12 mouse cellular contexts compared by ENCODE assay signal in the genomic region with DNA sequence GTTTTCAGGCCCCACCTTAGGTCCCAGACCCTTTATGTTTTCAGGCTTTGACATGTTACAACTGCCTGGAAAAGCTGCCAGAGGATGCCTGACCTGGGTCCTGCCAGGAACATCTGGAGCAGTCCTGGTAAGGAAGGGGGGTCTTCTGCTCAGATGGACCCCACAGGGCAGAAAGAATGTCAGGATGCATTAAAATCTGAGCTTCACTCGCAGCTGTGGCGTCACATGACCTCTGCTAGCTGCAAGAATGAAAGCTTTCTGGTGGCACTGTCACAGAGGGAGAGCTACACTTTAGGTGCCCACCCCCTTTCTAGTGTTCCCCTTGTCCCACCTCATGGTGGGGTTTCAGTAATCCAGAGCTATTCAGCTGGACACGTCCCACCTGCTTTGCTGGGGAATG. TPM values are rescaled to one million over a fixed set of nuclear protein-coding genes. Genes with fewer than 3 reads are reported as not detected.
DNase-seq lines count a peak whose midpoint lies in the region; ATAC-seq and TF ChIP-seq lines count a peak whose summit lies in the region.
"Had no signal": no experiment of that assay in that cellular context is flagged by ENCODE, and none has a peak within 500 bp of the region (broad histone marks: within the 10 kb centered on the region; RNA-seq: fewer than 3 reads in every experiment).

No protein-coding gene starts in this region.

- no peak overlapping the region for H3ac ChIP-seq in myocyte (ENCODE audit: control insufficient read depth, insufficient read length)

- H3K9ac ChIP-seq in midbrain, postnatal 0 days (replicated peaks; ENCODE audit: low read length, poor library complexity, severe bottlenecking), result no peak overlapping the region
- 0 out of 2 replicates have a peak overlapping the region, but pooled peaks have one; percentile 21 for H3K9ac ChIP-seq in forebrain, embryonic 14.5 days (ENCODE audit: low read length)
- 0 out of 2 replicates have a peak overlapping the region, but pooled peaks have one; percentile 17 for H3K9ac ChIP-seq in hindbrain, postnatal 0 days (replicated peaks; ENCODE audit: low read length)
- H3K9ac ChIP-seq: limb, embryonic 15.5 days had no signal

- TF ChIP-seq CTCF in midbrain, postnatal 0 days (IDR thresholded peaks at IDR 0.05), result no peak
- TF ChIP-seq CTCF in hindbrain, postnatal 0 days (IDR thresholded peaks at IDR 0.05; ENCODE audit: low read depth), result no peak

- TF ChIP-seq POLR2A in myocyte (IDR thresholded peaks at IDR 0.05; ENCODE audit: insufficient read length, low read depth), result no peak

- no peak for DNase-seq in midbrain, embryonic 10.5 days (ENCODE audit: low spot score)
- no peak for DNase-seq in midbrain, postnatal 0 days (ENCODE audit: low spot score)
- DNase-seq in forebrain, embryonic 14.5 days (ENCODE audit: low spot score), result no peak
- DNase-seq in hindbrain, postnatal 0 days (ENCODE audit: low spot score), result no peak
- DNase-seq in left cerebral cortex, postnatal 14 days (ENCODE audit: low spot score in 2 of 2), result no peak
- DNase-seq in adrenal gland, adult 8-10 months, result no peak
- DNase-seq in layer of hippocampus, adult 9-11 months, result no peak
- DNase-seq: adrenal gland, postnatal 36 days; cerebellum, adult 11-12 months; thymus, adult 2 months had no signal

- WGBS in midbrain, embryonic 10.5 days, result 69% methylated on average over 3 of the region's 3 CpGs
- 40% methylated on average over 3 of the region's 3 CpGs for WGBS in midbrain, postnatal 0 days
- WGBS in forebrain, embryonic 14.5 days, result 62% methylated on average over 3 of the region's 3 CpGs
- 48% methylated on average over 3 of the region's 3 CpGs for WGBS in hindbrain, postnatal 0 days

- no peaks in the 10 kb centered on the region for H3K36me3 ChIP-seq in midbrain, embryonic 10.5 days
- no peaks in the 10 kb centered on the region for H3K36me3 ChIP-seq in midbrain, postnatal 0 days (ENCODE audit: insufficient read depth, low read length)
- peaks cover 12% of the 10 kb centered on the region for H3K36me3 ChIP-seq in forebrain, embryonic 14.5 days (ENCODE audit: control insufficient read depth, insufficient read depth, low read length)
- H3K36me3 ChIP-seq in hindbrain, postnatal 0 days (ENCODE audit: insufficient read depth, low read length), result no peaks in the 10 kb centered on the region
- peaks cover 6% of the 10 kb centered on the region for H3K36me3 ChIP-seq in myocyte (ENCODE audit: control insufficient read depth, insufficient read depth)
- H3K36me3 ChIP-seq: limb, embryonic 15.5 days had no signal

- H3K27me3 ChIP-seq in midbrain, embryonic 10.5 days (ENCODE audit: low read depth, poor library complexity, severe bottlenecking), result no peaks in the 10 kb centered on the region; the same call in 1 of the 2 replicates
- H3K27me3 ChIP-seq in midbrain, postnatal 0 days (ENCODE audit: insufficient read depth, low read length), result no peaks in the 10 kb centered on the region
- no peaks in the 10 kb centered on the region for H3K27me3 ChIP-seq in forebrain, embryonic 14.5 days (replicated peaks; ENCODE audit: control insufficient read depth, insufficient read depth, low read length)
- H3K27me3 ChIP-seq in hindbrain, postnatal 0 days (ENCODE audit: insufficient read depth, low read length), result no peaks in the 10 kb centered on the region
- no peaks in the 10 kb centered on the region for H3K27me3 ChIP-seq in myocyte (ENCODE audit: control insufficient read depth, insufficient read depth, insufficient read length)
- H3K27me3 ChIP-seq: limb, embryonic 15.5 days had no signal

- peak overlapping the region; percentile 63 for H3K27ac ChIP-seq in midbrain, embryonic 10.5 days (replicated peaks)
- no peak overlapping the region for H3K27ac ChIP-seq in midbrain, postnatal 0 days (ENCODE audit: low read depth, low read length)
- peak overlapping the region; percentile 40; the same call in 1 of the 2 replicates for H3K27ac ChIP-seq in forebrain, embryonic 14.5 days (ENCODE audit: low read depth, low read length)
- no peak overlapping the region for H3K27ac ChIP-seq in hindbrain, postnatal 0 days
- H3K27ac ChIP-seq: limb, embryonic 15.5 days had no signal

- no peak for ATAC-seq in midbrain, postnatal 0 days (ENCODE audit: low FRiP score)
- 0 out of 2 replicates have a peak, but pooled peaks have one; percentile 14 for ATAC-seq in forebrain, embryonic 14.5 days
- 0 out of 2 replicates have a peak, but pooled peaks have one; percentile 16 for ATAC-seq in hindbrain, postnatal 0 days

- no peak overlapping the region for H3K4me2 ChIP-seq in midbrain, postnatal 0 days (ENCODE audit: low read depth, low read length, poor library complexity, severe bottlenecking)
- H3K4me2 ChIP-seq in forebrain, embryonic 14.5 days (ENCODE audit: low read length), result no peak overlapping the region
- no peak overlapping the region for H3K4me2 ChIP-seq in hindbrain, postnatal 0 days (ENCODE audit: low read depth, low read length)
- H3K4me2 ChIP-seq in myocyte (ENCODE audit: low read depth), result no peak overlapping the region
- H3K4me2 ChIP-seq: limb, embryonic 15.5 days had no signal

- peaks cover 53% of the 10 kb centered on the region for H3K4me1 ChIP-seq in midbrain, embryonic 10.5 days
- H3K4me1 ChIP-seq in midbrain, postnatal 0 days (ENCODE audit: insufficient read depth, low read length), result no peaks in the 10 kb centered on the region
- peaks cover 15% of the 10 kb centered on the region for H3K4me1 ChIP-seq in forebrain, embryonic 14.5 days (ENCODE audit: control insufficient read depth, insufficient read depth, low read length)
- peaks cover 15% of the 10 kb centered on the region for H3K4me1 ChIP-seq in hindbrain, postnatal 0 days (ENCODE audit: insufficient read depth, low read length)

- no peaks in the 10 kb centered on the region for H3K79me2 ChIP-seq in myocyte (ENCODE audit: control insufficient read depth, insufficient read depth)

- intact Hi-C loops in left cerebral cortex, postnatal 14 days (cut with DNase I), result no loop called here

- H3K9me3 ChIP-seq in midbrain, embryonic 10.5 days (replicated peaks), result no peaks in the 10 kb centered on the region
- H3K9me3 ChIP-seq in midbrain, postnatal 0 days (ENCODE audit: low read length), result no peaks in the 10 kb centered on the region
- no peaks in the 10 kb centered on the region for H3K9me3 ChIP-seq in forebrain, embryonic 14.5 days (replicated peaks; ENCODE audit: control insufficient read depth, low read length)
- H3K9me3 ChIP-seq in hindbrain, postnatal 0 days (ENCODE audit: low read length), result no peaks in the 10 kb centered on the region
- H3K9me3 ChIP-seq: limb, embryonic 15.5 days had no signal

- no peak overlapping the region for H3K4me3 ChIP-seq in midbrain, embryonic 10.5 days
- no peak overlapping the region for H3K4me3 ChIP-seq in midbrain, postnatal 0 days (ENCODE audit: low read depth, low read length)
- no peak overlapping the region for H3K4me3 ChIP-seq in forebrain, embryonic 14.5 days (ENCODE audit: low read depth, low read length)
- no peak overlapping the region for H3K4me3 ChIP-seq in hindbrain, postnatal 0 days (ENCODE audit: low read length)
- no peak overlapping the region for H3K4me3 ChIP-seq in myocyte
- H3K4me3 ChIP-seq: limb, embryonic 15.5 days had no signal

TF ChIP-seq in myocyte, 11 proteins besides CTCF, POLR2A, EP300 and RAD21:
- TF ChIP-seq MYOD1 (IDR thresholded peaks at IDR 0.05; ENCODE audit: control insufficient read depth in 1 of 3, insufficient read length in 2 of 3, low read depth in 2 of 3) (no peak), USF1 (IDR thresholded peaks at IDR 0.05; ENCODE audit: low read depth) (peak; percentile 19)

RNA-seq across cellular contexts. Expression of gene Slc25a51, which starts 28.4 kb away (rescaled TPM):
- 78.3 and 80.1 TPM in 2 replicates for polyA plus RNA-seq in midbrain, embryonic 10.5 days (2016; fragmentation: Nextera tagmentation; extraction: Ambion mirVana)
- total RNA-seq in midbrain, postnatal 0 days (2014; rRNA removed), result 128 and 132 TPM in 2 replicates
- 62.8 and 69.7 TPM in 2 replicates for polyA plus RNA-seq in midbrain, postnatal 0 days (2015; fragmentation: Nextera tagmentation; extraction: Ambion mirVana)
- 82.5 and 84.3 TPM in 2 replicates for polyA plus RNA-seq in forebrain, embryonic 14.5 days (2014; fragmentation: Nextera tagmentation; extraction: Ambion mirVana)
- 137 and 142 TPM in 2 replicates for total RNA-seq in hindbrain, postnatal 0 days (2014; rRNA removed)
- 60.6 and 64.3 TPM in 2 replicates for polyA plus RNA-seq in hindbrain, postnatal 0 days (2015; fragmentation: Nextera tagmentation; extraction: Ambion mirVana)
- polyA plus RNA-seq in myocyte (2012; fragmentation: generic; extraction: Trizol), result 39.9 TPM
- 100 to 1,000 TPM; 110 to 111 TPM for total RNA-seq in left cerebral cortex, postnatal 14 days (2021)
- total RNA-seq in adrenal gland, adult 8-10 months (2022), result 100 to 1,000 TPM; 191 to 350 (median 261) TPM

Comparison
In these comparisons a context has a peak if more than half of its experiments do, and no peak if none do; other contexts are left out.
1. H3K27ac ChIP-seq: peak in midbrain, embryonic 10.5 days (single experiment) and forebrain, embryonic 14.5 days (single experiment); none in midbrain, postnatal 0 days (single experiment) and hindbrain, postnatal 0 days (single experiment).